Mouse (Mus musculus) urinary bladder, adult 18-20 months (tissue): Measurements from ENCODE around the gene A530084C06Rik.

Experiments used
- DNase-seq, 2 experiments: peaks; one replicate each; pipeline ENCODE4 v3.0.0; 2022; ENCODE audit warnings: low spot score in 2 of 2, mixed read lengths in 2 of 2

Gene A530084C06Rik

DNA sequence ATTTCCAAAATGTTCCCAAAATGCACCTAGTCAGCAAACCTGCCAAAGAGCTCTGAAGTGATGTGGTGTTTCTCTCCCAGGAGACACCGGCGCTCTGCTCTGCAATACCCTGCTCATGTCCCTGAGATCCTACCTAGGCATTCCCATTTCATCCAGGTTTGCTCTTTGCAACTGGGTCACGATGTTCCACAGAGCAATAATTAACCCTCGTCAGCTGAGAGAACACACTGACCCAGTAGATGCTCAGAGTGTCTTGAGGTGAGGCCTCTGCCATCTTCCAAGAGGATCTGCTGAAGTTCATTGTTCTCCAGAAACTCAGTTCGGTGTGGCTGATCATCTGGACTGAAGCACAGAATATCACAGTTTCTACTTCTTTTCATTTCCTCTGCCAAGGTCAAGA is 16.1 kb downstream of the A530084C06Rik start:
- DNase-seq, result no peak

DNA sequence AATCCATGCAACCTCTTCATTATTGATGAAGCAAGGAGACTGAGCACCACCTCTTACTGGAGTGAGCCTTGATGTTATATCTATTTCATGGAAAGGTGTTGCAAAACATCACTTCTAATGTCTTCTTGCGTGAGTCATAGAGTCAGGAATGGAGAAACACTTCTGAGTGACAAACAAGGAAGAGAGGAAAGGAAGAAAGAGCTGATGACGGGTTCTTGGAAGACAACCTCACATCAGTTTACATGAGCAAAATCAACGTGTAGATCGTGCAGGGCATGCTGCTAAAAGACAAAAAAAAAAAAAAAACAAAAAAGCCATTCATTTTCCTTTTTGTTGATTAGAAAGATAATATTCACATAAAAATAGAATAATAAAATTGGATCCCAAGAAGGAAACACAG is 24.4 kb downstream of the A530084C06Rik start:
- no peak for DNase-seq

DNA sequence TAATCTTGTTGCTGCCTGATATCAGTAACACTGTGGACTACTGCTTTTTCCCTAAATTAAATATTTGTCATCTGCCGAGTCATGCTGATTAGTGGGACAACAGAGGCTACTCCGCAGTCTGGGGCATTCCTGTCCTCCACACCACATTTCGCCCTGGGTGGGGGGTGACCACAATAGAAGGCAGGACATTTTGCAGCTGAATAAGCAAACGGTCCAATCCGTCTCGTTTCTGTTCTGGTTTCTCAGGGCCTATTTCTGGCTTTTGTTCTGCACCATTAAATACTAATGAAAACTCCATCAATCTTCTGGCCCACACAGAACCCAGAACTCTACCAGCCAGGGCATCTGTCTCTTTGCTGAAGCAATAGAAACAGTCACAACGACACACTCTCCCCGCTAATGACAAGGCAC is 27.5 kb downstream of the A530084C06Rik start:
- DNase-seq, result peak in 1 of 2 experiments; percentile 74

DNA sequence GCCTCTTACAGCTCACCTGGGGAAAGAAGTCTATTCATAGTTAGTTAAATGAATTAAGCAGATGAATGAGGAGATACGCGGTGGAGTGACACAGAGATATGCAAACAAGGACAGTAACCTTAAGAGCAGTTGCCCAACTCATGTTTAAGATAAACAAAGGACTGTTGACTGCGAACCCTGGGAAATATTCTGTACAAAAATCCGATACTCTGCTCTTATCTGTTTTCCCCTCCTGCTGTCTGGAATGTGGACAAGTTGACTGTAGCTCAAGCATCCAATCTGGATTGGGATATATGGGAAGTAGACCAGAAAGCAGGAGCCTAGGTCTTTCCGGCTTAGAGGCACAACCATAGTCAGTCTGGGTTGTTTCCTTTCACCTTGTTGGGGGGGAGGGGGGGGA is 27.9 kb downstream of the A530084C06Rik start:
- no peak for DNase-seq

DNA sequence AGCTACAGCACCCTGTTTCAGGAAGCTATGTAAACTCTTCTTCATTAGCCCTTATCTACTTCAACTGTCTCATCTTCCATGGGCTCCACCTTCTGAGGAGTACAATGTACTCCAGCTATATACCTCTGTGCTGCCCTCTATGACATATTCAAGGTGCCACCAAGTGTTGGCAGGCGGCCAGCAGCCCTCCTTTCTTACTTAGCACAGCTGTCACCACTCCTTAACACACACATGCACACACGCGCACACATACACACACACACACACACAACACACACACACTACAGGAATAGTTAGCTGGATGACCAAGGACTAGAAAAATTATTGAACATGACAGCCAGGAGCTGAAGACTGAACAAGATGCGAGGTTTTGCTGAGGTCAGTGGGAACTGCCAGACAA is 34.2 kb downstream of the A530084C06Rik start:
- DNase-seq, result no peak

DNA sequence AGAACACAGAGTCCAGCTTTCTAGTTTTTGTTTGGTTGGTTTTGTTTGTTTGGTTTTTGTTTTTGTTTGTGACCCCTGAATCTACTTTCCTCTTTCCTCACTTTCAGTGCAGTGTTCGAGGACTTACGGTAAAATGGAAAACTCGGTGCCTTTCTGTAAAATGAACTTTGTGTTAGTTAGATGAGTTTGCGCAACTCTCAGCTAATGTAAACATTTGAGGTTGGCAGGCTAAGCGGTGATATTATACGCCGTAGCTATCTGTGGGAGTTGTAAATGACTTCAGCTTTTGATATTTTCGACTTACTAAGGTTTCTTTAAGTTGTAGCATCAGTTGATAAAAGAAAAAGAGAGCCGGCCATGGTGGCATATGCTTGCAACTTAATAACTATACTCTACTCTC is 40.2 kb downstream of the A530084C06Rik start:
- no peak for DNase-seq

DNA sequence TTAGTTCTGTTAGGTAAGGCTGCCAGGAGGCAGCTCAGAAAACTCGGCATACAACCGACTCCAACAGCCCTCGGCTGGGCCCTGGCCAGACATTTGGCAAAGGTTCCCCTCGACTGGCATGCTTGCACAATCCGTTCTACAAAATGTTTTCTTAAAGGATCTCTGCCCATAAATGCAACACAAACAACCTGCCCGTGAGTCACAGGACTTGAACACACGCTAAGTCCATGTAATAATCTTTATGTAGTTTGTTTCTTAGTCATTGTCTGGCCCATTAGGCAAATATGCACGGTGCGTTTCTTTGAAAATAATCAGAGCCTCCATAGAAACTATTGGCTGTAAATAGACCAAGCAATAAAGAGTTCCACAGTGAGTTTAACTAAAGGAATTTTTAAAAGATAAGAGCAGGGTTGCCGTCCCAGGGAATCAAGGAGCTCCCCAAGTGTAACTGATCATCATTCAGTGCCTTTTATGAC is 40.7 kb downstream of the A530084C06Rik start:
- peak; percentile 51 to 82 for DNase-seq

DNA sequence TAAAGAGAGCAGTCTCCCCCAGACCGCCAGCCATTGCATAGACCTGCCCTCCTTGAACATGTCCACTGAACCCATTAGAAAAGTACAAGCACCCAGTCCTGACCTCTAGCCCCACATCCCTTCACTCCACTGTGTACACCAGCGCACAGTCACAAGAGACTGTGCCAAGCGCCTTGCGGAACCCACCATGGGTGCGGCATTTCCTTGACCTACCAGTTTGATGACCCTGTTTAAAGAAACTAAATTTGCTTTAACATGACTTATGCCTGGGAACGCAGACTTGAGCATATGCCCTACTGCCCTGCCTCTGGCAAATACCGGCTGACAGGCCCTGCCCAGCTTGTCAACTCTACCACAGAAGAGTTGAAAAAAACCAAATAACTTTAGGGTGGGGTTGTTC is 43.9 kb downstream of the A530084C06Rik start:
- DNase-seq, result peak in 1 of 2 experiments; percentile 77

DNA sequence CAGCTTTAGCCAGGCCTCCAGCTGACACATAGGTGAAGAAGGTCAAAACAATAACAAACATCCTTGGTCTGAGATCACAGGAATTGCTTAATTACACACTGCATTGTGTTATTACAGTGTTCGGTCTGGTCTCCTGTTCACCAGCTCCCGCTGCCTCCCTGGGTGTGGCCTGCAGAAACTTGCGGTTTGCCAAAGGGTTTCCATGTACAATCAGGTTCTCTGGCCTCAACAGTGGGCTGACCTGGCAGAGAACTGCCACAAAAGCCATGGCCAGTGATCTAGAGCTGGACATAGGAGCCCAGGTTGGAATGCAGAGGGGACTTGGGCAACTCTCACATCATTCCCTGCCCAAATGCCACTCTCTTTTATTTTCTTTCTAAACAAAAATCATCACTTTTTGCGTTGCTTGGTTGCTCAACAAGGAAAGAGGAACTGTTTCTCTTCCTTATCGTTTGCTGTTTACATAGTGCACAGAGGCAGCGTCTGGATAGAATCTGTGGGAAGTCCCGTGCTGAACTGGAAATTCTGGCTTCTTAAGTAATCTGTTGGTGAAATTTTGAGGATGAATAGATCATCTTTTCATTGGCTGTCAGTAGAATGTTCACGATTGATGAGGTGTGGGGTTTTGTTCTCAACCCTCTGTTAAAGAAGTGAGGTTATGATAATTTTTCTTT is 52.5 kb downstream of the A530084C06Rik start:
- DNase-seq, result peak; percentile 43 to 60
